Mouse (Mus musculus) monocyte, adult 5-6 weeks (primary cell): ENCODE results near the gene Atp6v1fnb. TPM values are rescaled to one million over a fixed set of nuclear protein-coding genes. Genes with fewer than 3 reads are reported as not detected.
A peak's percentile ranks its signal among the peaks of the same experiment; 100 is the strongest.

Experiments used
- ATAC-seq: fragments of 153-309, 156-312 bp; replicated peaks from 2 replicates; pipeline ENCODE4 v1.8.0; 2017; ENCODE audit warnings: mild to moderate bottlenecking; ENCODE audit not compliant: low TSS enrichment, insufficient number of reproducible peaks, severe bottlenecking, poor library complexity, low FRiP score
- total RNA-seq: library from RNA; stranded (forward); fragments of 200-1000, 200-491, 200-594 nt; gene quantifications from 3 replicates; pipeline ENCODE4 v1.2.3, GENCODE M21; 2017

Gene Atp6v1fnb
- total RNA-seq, 1 experiment from 2014 or later: not detected

DNA sequence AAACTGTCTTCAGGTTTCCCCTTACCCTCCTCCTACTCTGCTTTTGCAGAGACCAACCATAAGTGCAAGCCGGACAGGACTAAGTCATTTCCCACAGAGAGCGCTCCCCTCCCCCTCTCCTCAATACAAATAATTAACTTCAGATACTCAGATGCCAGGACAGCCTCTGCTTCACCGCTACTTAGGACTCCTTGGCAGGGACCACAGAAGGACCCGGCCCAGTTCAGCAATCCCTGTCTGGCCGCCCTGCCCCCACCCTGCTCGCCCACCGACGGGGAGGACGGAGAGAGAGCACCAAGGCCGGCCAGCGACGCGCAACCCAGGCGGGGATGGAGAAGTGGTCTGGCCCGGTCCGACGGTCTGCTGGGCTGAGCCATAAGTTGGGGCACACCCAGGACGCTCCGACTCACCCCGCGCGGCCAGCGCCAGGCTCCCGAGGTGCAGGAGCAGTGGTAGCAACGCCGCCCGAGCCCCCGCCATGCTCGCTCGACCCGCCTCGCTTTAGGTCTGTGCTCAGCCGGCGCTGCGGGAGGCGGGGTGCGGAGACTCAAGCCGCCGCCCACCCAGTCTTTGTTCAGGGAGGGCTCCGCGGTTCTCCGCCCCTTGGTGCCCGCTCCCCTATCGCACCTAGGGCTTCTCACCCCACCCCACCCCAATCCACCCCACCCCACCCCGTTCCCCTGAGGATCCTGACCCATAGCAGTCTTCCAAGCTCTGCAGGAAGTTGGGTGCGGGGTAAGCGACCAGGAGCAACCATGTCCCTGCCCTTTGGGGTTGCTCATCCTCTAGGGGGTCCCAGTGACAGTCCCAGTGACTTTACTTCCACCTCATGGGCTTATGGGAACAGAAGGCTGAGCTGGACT is 36.4 kb downstream of the Atp6v1fnb start, which contains the start of gene Kcp:
Kcp (minus strand) TSS at position 506 of the 863 bp plus-strand sequence.
- no peak for ATAC-seq

GRCm38 (mm10) chr6:29509086-29509485 is 37.8 kb downstream of the Atp6v1fnb start:
- ATAC-seq: no peak

DNA sequence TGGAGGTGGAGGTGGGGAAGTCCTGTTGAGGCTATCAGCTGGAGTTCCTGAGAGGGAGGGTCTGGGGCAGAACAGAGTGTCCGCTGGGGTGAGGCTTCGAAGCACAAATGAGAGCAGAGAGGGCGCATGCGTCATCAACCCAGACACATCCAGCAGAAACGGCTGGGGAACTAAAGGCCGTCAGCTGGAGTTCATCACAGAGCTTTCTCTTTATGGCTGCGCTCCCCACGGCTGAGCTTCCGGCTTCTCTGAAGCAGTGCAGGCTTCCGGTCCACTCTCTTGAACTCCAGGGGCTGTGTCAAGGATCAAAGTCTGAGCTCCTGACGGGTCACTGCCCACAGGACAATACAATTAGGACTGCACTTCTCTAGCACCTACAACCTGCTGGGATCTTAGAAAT is 42.0 kb downstream of the Atp6v1fnb start:
- peak; percentile 66 for ATAC-seq

DNA sequence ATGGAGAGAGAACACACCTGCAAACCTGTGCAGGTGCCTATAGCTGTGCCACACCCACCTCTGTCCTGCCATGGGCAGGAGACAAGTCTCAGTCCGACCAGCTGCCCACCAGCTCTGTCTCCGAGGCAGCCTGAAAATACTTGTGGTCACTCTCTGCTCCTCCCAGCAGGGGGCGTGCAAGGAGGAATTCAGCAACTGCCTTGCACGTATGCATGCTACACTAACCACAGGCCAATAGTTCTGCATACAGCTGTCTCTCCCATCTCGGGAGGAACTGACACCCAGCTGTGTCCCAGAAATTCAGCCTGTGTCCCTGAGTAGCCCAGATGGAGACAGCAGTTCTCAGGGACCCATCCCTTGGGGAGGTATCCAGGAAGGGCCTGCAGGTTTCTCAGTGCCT is 45.9 kb downstream of the Atp6v1fnb start:
- peak; percentile 86 for ATAC-seq

- no peak for ATAC-seq
These were observed 51.5 kb downstream of the Atp6v1fnb start for GRCm38 (mm10) chr6:29522626-29523300.

Other genes starting within 250 kb of the Atp6v1fnb start
- 7.6 to 8.9 TPM (median 8.5 TPM) in 3 replicates for gene Hilpda, start 198.9 kb upstream of the Atp6v1fnb start, total RNA-seq
- gene Fam71f2, start 191.8 kb upstream of the Atp6v1fnb start, total RNA-seq: 1.9 TPM in 1 of 3 replicates, not detected in the others
- gene Fam71f1, start 152.3 kb upstream of the Atp6v1fnb start, total RNA-seq: not detected in 3 replicates
- gene Calu, start 123.4 kb upstream of the Atp6v1fnb start, total RNA-seq: 134 to 144 TPM (median 142 TPM) in 3 replicates
- not detected in 3 replicates for gene Opn1sw, start 83.0 kb upstream of the Atp6v1fnb start, total RNA-seq
- gene Ccdc136, start 75.1 kb upstream of the Atp6v1fnb start, total RNA-seq: 0.49 to 0.96 TPM (median 0.67 TPM) in 3 replicates
- gene Flnc, start 38.2 kb upstream of the Atp6v1fnb start, total RNA-seq: not detected in 3 replicates
- 216 to 361 TPM (median 337 TPM) in 3 replicates for gene Atp6v1f, start 3.7 kb upstream of the Atp6v1fnb start, total RNA-seq
- not detected in 3 replicates for gene Kcp, start 36.5 kb downstream of the Atp6v1fnb start, total RNA-seq
- 195 to 268 TPM (median 261 TPM) in 3 replicates for gene Irf5, start 55.2 kb downstream of the Atp6v1fnb start, total RNA-seq
- 62.4 to 105 TPM (median 76.9 TPM) in 3 replicates for gene Tnpo3, start 138.4 kb downstream of the Atp6v1fnb start, total RNA-seq
- 0.29 to 1.6 TPM (median 0.29 TPM) in 3 replicates for gene Tspan33, start 222.8 kb downstream of the Atp6v1fnb start, total RNA-seq